In genomic region chr4:88046280-88046679, GRCm38 (mm10) we compare ENCODE assay signal across 18 mouse cellular contexts. TPM values are rescaled to one million over a fixed set of nuclear protein-coding genes. Genes with fewer than 3 reads are reported as not detected.
A peak's percentile ranks its signal among the peaks of the same experiment; 100 is the strongest.
DNase-seq lines count a peak whose midpoint lies in the region; ATAC-seq and TF ChIP-seq lines count a peak whose summit lies in the region.
"Had no signal": no experiment of that assay in that cellular context is flagged by ENCODE, and none has a peak within 500 bp of the region (broad histone marks: within the 10 kb centered on the region; RNA-seq: fewer than 3 reads in every experiment).

No protein-coding gene starts in this region.

- TF ChIP-seq CTCF in hindbrain, postnatal 0 days (IDR thresholded peaks at IDR 0.05; ENCODE audit: low read depth): no peak

- H3K4me3 ChIP-seq in forebrain, embryonic 14.5 days (ENCODE audit: low read depth, low read length): no peak overlapping the region
- no peak overlapping the region for H3K4me3 ChIP-seq in hindbrain, postnatal 0 days (ENCODE audit: low read length)
- no peak overlapping the region for H3K4me3 ChIP-seq in hindbrain, embryonic 12.5 days
- H3K4me3 ChIP-seq: embryonic facial prominence, embryonic 13.5 days; heart, embryonic 10.5 days; limb, embryonic 12.5 days; liver, embryonic 15.5 days had no signal

- no peak overlapping the region for H3K4me2 ChIP-seq in forebrain, embryonic 14.5 days (ENCODE audit: low read length)
- H3K4me2 ChIP-seq in hindbrain, postnatal 0 days (ENCODE audit: low read depth, low read length): no peak overlapping the region
- no peak overlapping the region for H3K4me2 ChIP-seq in hindbrain, embryonic 12.5 days (replicated peaks)
- H3K4me2 ChIP-seq: embryonic facial prominence, embryonic 13.5 days; limb, embryonic 12.5 days; liver, embryonic 15.5 days had no signal

- no peak overlapping the region for H3K9ac ChIP-seq in forebrain, embryonic 14.5 days (ENCODE audit: low read length)
- H3K9ac ChIP-seq in hindbrain, postnatal 0 days (replicated peaks; ENCODE audit: low read length): no peak overlapping the region
- no peak overlapping the region for H3K9ac ChIP-seq in hindbrain, embryonic 12.5 days
- H3K9ac ChIP-seq: embryonic facial prominence, embryonic 13.5 days; limb, embryonic 12.5 days; liver, embryonic 15.5 days had no signal

- 81% methylated on average over 8 of the region's 8 CpGs for WGBS in forebrain, embryonic 14.5 days
- 77% methylated on average over 8 of the region's 8 CpGs for WGBS in hindbrain, postnatal 0 days
- 75% methylated on average over 8 of the region's 8 CpGs for WGBS in hindbrain, embryonic 12.5 days

- no peaks in the 10 kb centered on the region for H3K36me3 ChIP-seq in splenic B cell, adult 2 months (ENCODE audit: control insufficient read depth, insufficient read depth, low read length, poor library complexity, severe bottlenecking)
- no peaks in the 10 kb centered on the region for H3K36me3 ChIP-seq in forebrain, embryonic 14.5 days (ENCODE audit: control insufficient read depth, insufficient read depth, low read length)
- no peaks in the 10 kb centered on the region for H3K36me3 ChIP-seq in hindbrain, postnatal 0 days (ENCODE audit: insufficient read depth, low read length)
- no peaks in the 10 kb centered on the region for H3K36me3 ChIP-seq in hindbrain, embryonic 12.5 days
- H3K36me3 ChIP-seq: embryonic facial prominence, embryonic 13.5 days; G1E; heart, embryonic 10.5 days; limb, embryonic 12.5 days; liver, embryonic 15.5 days had no signal

- DNase-seq in 416B (ENCODE audit: low read depth): peak; percentile 24
- DNase-seq in B cell, adult 2 months: peak; percentile 10 to 14
- DNase-seq in splenic B cell, adult 2 months (ENCODE audit: low read depth, low spot score): peak; percentile 13
- no peak for DNase-seq in forebrain, embryonic 14.5 days (ENCODE audit: low spot score)
- DNase-seq in hindbrain, postnatal 0 days (ENCODE audit: low spot score): no peak
- DNase-seq: adrenal gland, postnatal 14 days; cerebellum, postnatal 36 days; heart, postnatal 36 days; kidney, adult 11 months; kidney, postnatal 36 days; right cerebral cortex, postnatal 25 days had no signal

- no peaks in the 10 kb centered on the region for H3K27me3 ChIP-seq in splenic B cell, adult 2 months (ENCODE audit: control insufficient read depth, insufficient read depth, low read length, poor library complexity, severe bottlenecking)
- H3K27me3 ChIP-seq in forebrain, embryonic 14.5 days (replicated peaks; ENCODE audit: control insufficient read depth, insufficient read depth, low read length): no peaks in the 10 kb centered on the region
- no peaks in the 10 kb centered on the region for H3K27me3 ChIP-seq in hindbrain, postnatal 0 days (ENCODE audit: insufficient read depth, low read length)
- no peaks in the 10 kb centered on the region for H3K27me3 ChIP-seq in hindbrain, embryonic 12.5 days
- H3K27me3 ChIP-seq: embryonic facial prominence, embryonic 13.5 days; limb, embryonic 12.5 days; liver, embryonic 15.5 days had no signal

- ATAC-seq in hematopoietic stem cell, adult 5-6 weeks (replicated peaks in 1 of 2; ENCODE audit: insufficient read depth in 1 of 2, low FRiP score in 2 of 2, low TSS enrichment in 1 of 2, low read depth in 1 of 2, poor library complexity in 2 of 2, severe bottlenecking in 2 of 2): peak; percentile 21 to 47; a peak in 3 of 4 replicates
- no peak for ATAC-seq in forebrain, embryonic 14.5 days
- ATAC-seq in hindbrain, postnatal 0 days: no peak
- no peak for ATAC-seq in hindbrain, embryonic 12.5 days (ENCODE audit: low FRiP score)

- H3K4me1 ChIP-seq in forebrain, embryonic 14.5 days (ENCODE audit: control insufficient read depth, insufficient read depth, low read length): no peaks in the 10 kb centered on the region
- no peaks in the 10 kb centered on the region for H3K4me1 ChIP-seq in hindbrain, postnatal 0 days (ENCODE audit: insufficient read depth, low read length)
- H3K4me1 ChIP-seq in hindbrain, embryonic 12.5 days: no peaks in the 10 kb centered on the region
- H3K4me1 ChIP-seq: embryonic facial prominence, embryonic 13.5 days; heart, embryonic 10.5 days; limb, embryonic 12.5 days; liver, embryonic 15.5 days had no signal

- no peaks in the 10 kb centered on the region for H3K9me3 ChIP-seq in forebrain, embryonic 14.5 days (replicated peaks; ENCODE audit: control insufficient read depth, low read length)
- no peaks in the 10 kb centered on the region for H3K9me3 ChIP-seq in hindbrain, postnatal 0 days (ENCODE audit: low read length)
- H3K9me3 ChIP-seq in hindbrain, embryonic 12.5 days (replicated peaks): no peaks in the 10 kb centered on the region
- H3K9me3 ChIP-seq: embryonic facial prominence, embryonic 13.5 days; G1E; heart, embryonic 10.5 days; limb, embryonic 12.5 days; liver, embryonic 15.5 days had no signal

- H3K27ac ChIP-seq in forebrain, embryonic 14.5 days (ENCODE audit: low read depth, low read length): no peak overlapping the region
- no peak overlapping the region for H3K27ac ChIP-seq in hindbrain, postnatal 0 days
- no peak overlapping the region for H3K27ac ChIP-seq in hindbrain, embryonic 12.5 days
- H3K27ac ChIP-seq: embryonic facial prominence, embryonic 13.5 days; heart, embryonic 10.5 days; limb, embryonic 12.5 days; liver, embryonic 15.5 days had no signal

RNA-seq across cellular contexts. Expression of gene Mllt3, which starts 13.1 kb away (rescaled TPM):
- 55.9 and 77.6 TPM in 2 replicates for total RNA-seq in hematopoietic stem cell, adult 5-6 weeks (2017)
- polyA plus RNA-seq in forebrain, embryonic 14.5 days (2014; fragmentation: Nextera tagmentation; extraction: Ambion mirVana): 95.2 and 108 TPM in 2 replicates
- 18.6 and 22.7 TPM in 2 replicates for total RNA-seq in hindbrain, postnatal 0 days (2014; rRNA removed)
- polyA plus RNA-seq in hindbrain, postnatal 0 days (2015; fragmentation: Nextera tagmentation; extraction: Ambion mirVana): 61.3 and 62.9 TPM in 2 replicates
- polyA plus RNA-seq in hindbrain, embryonic 12.5 days (2016; fragmentation: Nextera tagmentation; extraction: Ambion mirVana): 89.8 and 103 TPM in 2 replicates

RNA-seq across cellular contexts. Expression of gene Focad, which starts 48.1 kb away (rescaled TPM):
- total RNA-seq in hematopoietic stem cell, adult 5-6 weeks (2017): 12.9 and 23.4 TPM in 2 replicates
- polyA plus RNA-seq in forebrain, embryonic 14.5 days (2014; fragmentation: Nextera tagmentation; extraction: Ambion mirVana): 19.5 and 20.1 TPM in 2 replicates
- 32.5 and 34.1 TPM in 2 replicates for total RNA-seq in hindbrain, postnatal 0 days (2014; rRNA removed)
- polyA plus RNA-seq in hindbrain, postnatal 0 days (2015; fragmentation: Nextera tagmentation; extraction: Ambion mirVana): 9.2 and 9.6 TPM in 2 replicates
- polyA plus RNA-seq in hindbrain, embryonic 12.5 days (2016; fragmentation: Nextera tagmentation; extraction: Ambion mirVana): 13.2 and 13.7 TPM in 2 replicates

Comparison
In these comparisons a context has a peak if more than half of its experiments do, and no peak if none do; other contexts are left out.
1. DNase-seq: peak in 416B (single experiment), B cell, adult 2 months (2 of 2) and splenic B cell, adult 2 months (single experiment); none in forebrain, embryonic 14.5 days (single experiment) and hindbrain, postnatal 0 days (single experiment).
2. ATAC-seq: peak in hematopoietic stem cell, adult 5-6 weeks (2 of 2); none in forebrain, embryonic 14.5 days (single experiment), hindbrain, postnatal 0 days (single experiment) and hindbrain, embryonic 12.5 days (single experiment).